Mouse (Mus musculus) Patski (cell line): Measurements from ENCODE around the gene Tmpo. TPM values are rescaled to one million over a fixed set of nuclear protein-coding genes. Genes with fewer than 3 reads are reported as not detected.

Source experiments
- ATAC-seq: fragments of 100-300 bp; one replicate; pipeline ENCODE4 v1.8.0; 2021
- CTCF ChIA-PET: fragments of 350-600 bp; sonication (Branson Sonifier 250); formaldehyde crosslinking; loops from one replicate; lab custom pipeline; 2022; ENCODE audit warnings: inconsistent platforms; lab: Charles Lee
- POLR2A ChIA-PET: fragments of 350-600 bp; sonication (Branson Sonifier 250); formaldehyde crosslinking; loops from one replicate; lab custom pipeline; 2022; ENCODE audit warnings: antibody characterized with exemption, inconsistent platforms; lab: Charles Lee
- DNase-seq: peaks from one replicate; pipeline ENCODE4 v3.0.0-alpha.2; 2011; ENCODE audit warnings: low read depth, low spot score
- H3K27me3 ChIP-seq: fragments of 371-371 bp; one replicate; pipeline ENCODE4 v1.5.1; 2021
- CTCF ChIP-seq: fragments of 100-300 bp; IDR thresholded peaks from one replicate; pipeline ENCODE4 v1.5.1; 2021
- in situ Hi-C: fragments of 300-500 bp; cut with MboI; formaldehyde crosslinking; loops from 3 replicates; pipeline ENCODE4 v1.11.1; 2018; ENCODE audit warnings: low pct_unique_long_range_greater_than_20kb, mixed read lengths
- polyA plus RNA-seq: library from polyadenylated mRNA; unstranded; gene quantifications from one replicate; pipeline ENCODE4 v1.2.3, GENCODE M21; 2021

Tmpo gene
- polyA plus RNA-seq, 1 experiment from 2014 or later, result 160 TPM

- no peak for TF ChIP-seq CTCF
- ATAC-seq (peak; percentile 95), DNase-seq (peak; percentile 59)
- H3K27me3 ChIP-seq, result no peaks in the 10 kb centered on the region
- in situ Hi-C loops, result no loop called here
- ChIA-PET CTCF (no interaction called here), POLR2A (interaction anchor here (0.6 kb wide), 1 partner anchor 1619 kb away, joined by 3 read pairs; no protein-coding TSS in a partner anchor)
These were observed 52.5 kb downstream of the Tmpo start for GRCm38 (mm10) chr10:91128551-91129160.

DNA sequence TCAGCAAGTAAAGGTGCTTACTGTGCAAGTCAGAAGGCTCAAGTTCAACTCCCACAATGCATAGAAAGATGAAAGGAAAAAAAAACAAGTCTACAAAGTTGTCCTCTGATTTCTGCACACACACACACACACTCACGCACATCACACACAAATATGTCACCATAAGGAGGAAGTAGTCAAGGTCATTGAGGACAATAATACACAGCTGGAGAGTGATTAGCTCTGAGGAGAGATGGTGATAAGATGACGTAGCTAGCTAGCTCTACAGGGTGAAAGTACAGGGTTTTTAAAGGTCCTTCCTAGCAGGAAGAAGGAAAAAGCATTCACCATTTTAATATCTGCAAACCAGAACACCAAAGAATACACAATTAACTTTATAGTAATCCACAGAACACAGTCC lies 53.7 kb downstream of the Tmpo start:
- DNase-seq (no peak), ATAC-seq (no peak)
- no peak for TF ChIP-seq CTCF
- no peaks in the 10 kb centered on the region for H3K27me3 ChIP-seq
- ChIA-PET POLR2A (no interaction called here), CTCF (no interaction called here)
- in situ Hi-C loops, result no loop called here

DNA sequence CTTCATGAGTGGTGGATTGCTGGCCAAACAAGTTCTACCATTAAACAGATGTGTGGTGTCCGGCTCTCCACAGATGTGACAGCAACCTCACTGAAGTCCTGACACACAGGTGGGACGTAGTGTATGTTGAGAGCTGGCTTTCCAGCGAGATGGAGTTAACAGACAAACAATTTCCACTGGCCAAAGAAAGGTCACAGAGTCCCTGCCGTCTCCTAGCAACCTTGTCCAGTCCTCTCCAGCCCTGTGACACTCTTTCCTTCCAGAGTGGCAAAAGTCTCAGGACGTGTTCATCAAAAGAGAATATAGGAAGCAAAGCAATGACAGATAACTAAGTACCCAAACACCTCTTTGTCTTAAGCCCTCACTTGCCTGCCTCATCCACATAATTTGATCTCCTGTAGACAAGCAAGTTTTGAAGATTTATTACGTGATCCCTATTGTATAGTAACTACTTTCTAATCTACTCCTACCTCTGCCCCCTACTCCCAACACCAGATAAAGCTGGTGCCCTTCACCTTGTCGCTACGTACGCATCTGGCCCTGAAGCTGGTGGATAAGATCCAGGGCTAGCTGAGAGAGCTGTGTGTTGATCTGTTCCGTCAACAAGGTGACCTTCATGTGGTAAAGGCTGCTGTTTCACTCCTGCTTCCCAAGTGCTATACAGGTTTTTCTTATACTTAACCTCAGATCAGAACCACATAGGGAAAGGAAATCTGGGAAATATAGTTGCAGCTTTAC lies 54.3 kb downstream of the Tmpo start:
- ATAC-seq (no peak), DNase-seq (no peak)
- H3K27me3 ChIP-seq, result no peaks in the 10 kb centered on the region
- CTCF ChIA-PET, result no interaction called here
- in situ Hi-C loops, result no loop called here
- POLR2A ChIA-PET, result no interaction called here
- TF ChIP-seq CTCF, result no peak

GRCm38 (mm10) chr10:91123828-91124822 lies 57.0 kb downstream of the Tmpo start, which contains the start of gene Slc25a3:
Slc25a3 (minus strand) TSS chr10:91124059.
- CTCF ChIA-PET, result interaction anchor here (1.1 to 2.2 kb wide), 2 partner anchors 12 to 33 kb away, joined by 4 to 5 read pairs; no protein-coding TSS in a partner anchor
- ATAC-seq, result peak; percentile 93
- TF ChIP-seq CTCF, result no peak

GRCm38 (mm10) chr10:91123281-91123827 lies 57.8 kb downstream of the Tmpo start:
- DNase-seq, result no peak
- no peak for TF ChIP-seq CTCF
- ATAC-seq, result peak; percentile 45
- POLR2A ChIA-PET, result interaction anchor here (0.6 to 1.3 kb wide), 6 partner anchors 9 to 383 kb away, joined by 3 to 4 read pairs (median 3); no protein-coding TSS in a partner anchor
- CTCF ChIA-PET, result interaction anchor here (1.1 to 2.3 kb wide), 3 partner anchors 11 to 34 kb away, joined by 4 to 5 read pairs (median 5); no protein-coding TSS in a partner anchor
- in situ Hi-C loops, result no loop called here
- H3K27me3 ChIP-seq, result no peaks in the 10 kb centered on the region

More at GRCm38 (mm10) chr10:91123828-91124822, 57.0 kb downstream of the Tmpo start, which contains the start of gene Slc25a3:
- H3K27me3 ChIP-seq, result no peaks in the 10 kb centered on the region
- POLR2A ChIA-PET, result interaction anchor here (0.6 to 0.9 kb wide), 4 partner anchors 10 to 382 kb away, joined by 3 to 4 read pairs (median 3); no protein-coding TSS in a partner anchor
- in situ Hi-C loops, result no loop called here
- DNase-seq, result peak; percentile 92

GRCm38 (mm10) chr10:91122646-91123045 lies 58.5 kb downstream of the Tmpo start:
- ChIA-PET CTCF (interaction anchor here (0.8 to 2.3 kb wide), 5 partner anchors 11 to 50 kb away, joined by 3 to 5 read pairs (median 4); no protein-coding TSS in a partner anchor), POLR2A (interaction anchor here (0.9 to 1.3 kb wide), 2 partner anchors 10 to 12 kb away, joined by 3 read pairs; no protein-coding TSS in a partner anchor)
- TF ChIP-seq CTCF, result no peak
- in situ Hi-C loops, result no loop called here
- DNase-seq (no peak), ATAC-seq (no peak)
- no peaks in the 10 kb centered on the region for H3K27me3 ChIP-seq

DNA sequence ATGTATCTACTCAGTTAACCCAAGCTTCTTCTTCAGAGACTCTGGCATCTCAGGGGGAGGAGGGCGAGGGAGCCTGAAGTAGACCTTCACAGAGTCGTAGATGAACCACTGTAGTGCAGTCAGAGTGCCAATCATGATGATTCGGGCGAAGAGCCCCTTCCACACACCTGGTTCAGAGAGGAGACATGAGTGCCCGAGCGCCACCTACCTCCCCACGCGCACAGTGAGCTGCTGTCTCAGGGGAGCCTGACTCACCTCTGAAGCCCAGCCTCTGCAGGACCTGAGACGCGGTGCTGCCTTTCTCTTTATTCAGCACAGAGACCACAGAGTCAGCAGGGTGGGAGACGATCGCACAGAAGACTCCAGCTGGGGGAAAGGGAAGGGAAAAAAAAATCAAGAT lies 64.2 kb downstream of the Tmpo start:
- no peaks in the 10 kb centered on the region for H3K27me3 ChIP-seq
- CTCF ChIA-PET, result interaction anchor here (1.5 kb wide), 1 partner anchor 24 kb away, joined by 3 read pairs; no protein-coding TSS in a partner anchor
- no peak for TF ChIP-seq CTCF
- POLR2A ChIA-PET, result no interaction called here
- no peak for DNase-seq
- in situ Hi-C loops, result no loop called here
- no peak for ATAC-seq

- ATAC-seq (no peak), DNase-seq (no peak)
- POLR2A ChIA-PET, result no interaction called here
- no peaks in the 10 kb centered on the region for H3K27me3 ChIP-seq
- in situ Hi-C loops, result no loop called here
- CTCF ChIA-PET, result interaction anchor here (1.9 kb wide), 1 partner anchor 17 kb away, joined by 6 read pairs; no protein-coding TSS in a partner anchor
- TF ChIP-seq CTCF, result no peak
These were observed 71.3 kb downstream of the Tmpo start for GRCm38 (mm10) chr10:91109841-91110240.

- CTCF ChIA-PET, result no interaction called here
- no peak for TF ChIP-seq CTCF
- in situ Hi-C loops, result no loop called here
- ATAC-seq, result no peak
- H3K27me3 ChIP-seq, result no peaks in the 10 kb centered on the region
- no peak for DNase-seq
- POLR2A ChIA-PET, result no interaction called here
These were observed 75.1 kb downstream of the Tmpo start for GRCm38 (mm10) chr10:91105981-91106380.
